Mouse (Mus musculus): ENCODE results near the gene Nsmce4a.
A peak's percentile ranks its signal among the peaks of the same experiment; 100 is the strongest.
"Not testable (repeated sequence)": the region's sequence is repeated elsewhere in the genome, so short reads cannot be mapped to it uniquely, and the experiment has no call there.

Nsmce4a gene

DNA sequence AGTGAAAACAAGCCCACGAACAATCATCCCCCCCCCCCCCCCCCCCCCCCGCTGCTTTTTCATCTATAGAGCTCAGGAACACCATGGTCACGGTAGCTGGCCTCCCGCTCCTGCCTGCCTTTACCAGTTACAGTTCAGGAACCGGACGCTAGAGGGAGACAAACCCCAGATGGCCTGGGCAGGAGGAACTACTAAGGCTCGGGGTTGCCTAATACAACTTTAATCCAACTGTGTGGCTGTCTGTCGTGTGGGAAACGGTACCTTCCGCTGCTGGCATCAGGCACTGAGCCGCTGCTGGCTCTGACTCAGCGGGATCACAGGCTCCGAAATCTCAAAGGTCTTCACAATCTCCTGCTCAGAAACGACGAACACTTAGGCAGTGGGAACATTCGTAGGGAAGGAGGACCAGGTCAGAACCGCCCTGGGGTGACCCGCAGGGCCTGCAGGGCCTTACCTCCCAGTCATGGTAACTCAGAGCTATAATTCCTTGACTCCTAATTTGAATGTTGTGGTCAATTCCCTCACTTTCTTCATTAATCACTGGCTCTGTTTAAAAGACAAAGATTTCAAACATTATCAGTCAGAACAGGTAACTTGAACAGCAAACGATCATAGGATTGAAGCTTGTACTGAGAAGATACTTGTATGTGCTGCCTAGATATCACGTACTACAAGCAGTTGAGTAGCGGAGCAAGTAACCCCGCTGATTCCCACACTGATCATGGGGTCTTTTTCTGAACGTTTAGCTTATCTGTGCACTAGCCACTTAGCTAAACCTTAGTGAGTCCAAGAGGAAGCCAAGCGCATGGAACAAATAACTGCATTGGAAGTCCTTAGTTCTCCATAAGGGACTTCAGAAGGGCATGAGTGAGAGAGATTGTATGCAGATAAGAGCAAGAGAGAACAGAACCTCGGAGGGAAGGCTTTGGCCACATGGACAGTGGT, 39.3 kb downstream of the Nsmce4a start:
- peak; percentile 74 for DNase-seq

DNA sequence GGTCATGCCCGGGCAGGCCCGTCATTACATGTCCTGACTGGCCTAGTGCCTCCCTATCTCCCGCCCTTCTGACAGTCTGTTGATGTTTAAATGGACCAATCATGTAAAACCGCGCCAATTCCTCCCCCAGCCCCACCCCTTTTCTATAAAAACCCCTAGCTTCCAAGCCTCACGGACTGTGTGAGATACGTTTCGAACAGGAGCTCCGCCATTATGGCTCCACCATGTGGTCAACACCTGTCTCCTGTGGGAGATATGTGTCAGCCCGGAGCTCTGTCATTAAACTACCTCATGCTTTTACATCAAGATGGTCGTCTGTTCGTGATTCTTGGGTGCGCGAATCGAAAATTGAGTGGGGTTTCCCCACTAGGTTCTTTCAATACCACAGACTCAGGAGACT, 41.8 kb downstream of the Nsmce4a start:
- not testable (repeated sequence) for DNase-seq

DNA sequence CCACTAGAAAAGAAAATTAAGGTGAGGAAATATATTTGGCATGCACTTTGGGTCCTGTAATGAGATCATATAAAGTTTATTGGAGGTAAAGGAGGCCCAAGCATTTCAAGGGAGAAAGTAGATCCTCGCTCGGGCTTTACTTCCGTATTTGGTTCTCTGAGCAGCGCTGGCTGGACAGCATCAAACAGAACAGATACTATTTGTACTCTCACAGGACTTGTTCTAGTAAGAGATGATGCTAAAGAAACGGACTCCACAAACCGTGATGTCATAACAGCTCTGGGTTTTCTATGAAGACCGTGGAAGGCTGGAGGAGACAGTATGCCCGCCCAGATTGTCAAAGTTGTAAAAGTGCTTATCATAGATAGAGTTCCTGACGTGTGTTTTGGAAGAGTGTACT, 45.6 kb downstream of the Nsmce4a start:
- no peak for DNase-seq

DNA sequence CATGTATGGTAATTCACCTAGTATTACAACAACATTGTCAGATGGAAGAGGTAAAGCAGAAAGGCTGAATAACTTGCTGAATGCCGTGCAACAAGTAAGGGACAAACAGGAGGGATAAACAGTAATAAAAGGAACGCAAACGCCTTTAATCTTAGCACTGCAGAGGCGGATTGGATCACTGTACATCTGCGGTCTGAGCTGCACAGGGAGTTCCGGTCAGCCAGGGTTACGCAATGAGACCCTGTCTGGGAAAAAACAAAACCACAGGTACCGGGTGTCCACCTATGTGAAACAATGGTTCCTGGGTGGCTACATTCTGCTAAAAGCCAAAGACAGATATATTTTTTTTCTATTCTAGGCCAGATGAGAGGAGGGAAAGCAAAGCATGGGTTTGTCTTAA, 49.5 kb downstream of the Nsmce4a start:
- no peak for DNase-seq

DNA sequence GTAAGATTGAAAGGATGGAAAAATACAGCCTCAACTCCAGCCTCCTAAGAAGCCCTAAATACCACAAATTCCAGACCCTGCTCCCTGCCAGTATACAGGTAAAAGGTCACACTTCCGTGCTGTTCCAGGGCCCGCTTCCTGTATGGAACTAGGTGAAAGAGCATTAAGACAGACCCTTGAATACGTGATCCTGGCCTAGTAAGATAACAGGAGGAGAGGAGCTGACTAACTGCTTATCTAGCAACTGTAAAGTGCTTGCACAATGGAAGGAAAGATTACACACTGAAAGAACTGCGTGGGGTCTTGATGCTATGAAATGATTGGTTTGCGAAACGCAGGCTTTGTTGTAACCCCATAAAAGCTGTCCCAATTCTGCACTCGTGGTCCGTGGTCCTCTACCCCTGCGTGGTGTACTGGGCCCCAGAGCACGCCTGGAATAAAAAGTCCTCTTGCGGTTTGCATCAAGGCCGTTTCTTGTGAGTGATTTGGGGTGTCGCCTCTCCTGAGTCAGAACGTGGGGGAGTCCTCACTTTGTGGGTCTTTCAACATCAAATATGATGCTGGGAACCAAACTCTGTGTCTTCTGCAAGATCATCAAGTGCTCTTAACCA, 52.0 kb downstream of the Nsmce4a start:
- no peak for DNase-seq

DNA sequence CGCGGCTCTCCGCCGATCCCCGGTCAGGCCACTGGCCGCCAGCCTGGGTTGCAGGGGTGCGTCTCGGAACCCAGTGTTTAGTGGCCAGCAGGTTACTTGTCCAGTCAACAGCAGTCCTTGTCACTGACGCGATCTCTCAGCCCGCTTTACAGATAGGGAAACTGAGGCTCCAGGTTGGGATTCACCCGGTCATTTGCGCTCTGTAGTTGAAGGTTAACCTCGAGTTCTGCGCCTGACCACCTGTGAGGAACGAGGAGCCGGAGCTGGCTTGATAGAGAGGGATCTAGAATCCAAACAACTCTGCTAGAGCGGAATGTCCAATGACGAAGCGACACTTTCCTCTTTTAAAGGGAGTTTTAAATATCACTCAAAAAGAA, 52.9 kb downstream of the Nsmce4a start, which contains the start of gene Ate1:
Gene Ate1 (minus strand): TSS at position 321 of the 377 bp plus-strand sequence.
- no peak for DNase-seq

DNA sequence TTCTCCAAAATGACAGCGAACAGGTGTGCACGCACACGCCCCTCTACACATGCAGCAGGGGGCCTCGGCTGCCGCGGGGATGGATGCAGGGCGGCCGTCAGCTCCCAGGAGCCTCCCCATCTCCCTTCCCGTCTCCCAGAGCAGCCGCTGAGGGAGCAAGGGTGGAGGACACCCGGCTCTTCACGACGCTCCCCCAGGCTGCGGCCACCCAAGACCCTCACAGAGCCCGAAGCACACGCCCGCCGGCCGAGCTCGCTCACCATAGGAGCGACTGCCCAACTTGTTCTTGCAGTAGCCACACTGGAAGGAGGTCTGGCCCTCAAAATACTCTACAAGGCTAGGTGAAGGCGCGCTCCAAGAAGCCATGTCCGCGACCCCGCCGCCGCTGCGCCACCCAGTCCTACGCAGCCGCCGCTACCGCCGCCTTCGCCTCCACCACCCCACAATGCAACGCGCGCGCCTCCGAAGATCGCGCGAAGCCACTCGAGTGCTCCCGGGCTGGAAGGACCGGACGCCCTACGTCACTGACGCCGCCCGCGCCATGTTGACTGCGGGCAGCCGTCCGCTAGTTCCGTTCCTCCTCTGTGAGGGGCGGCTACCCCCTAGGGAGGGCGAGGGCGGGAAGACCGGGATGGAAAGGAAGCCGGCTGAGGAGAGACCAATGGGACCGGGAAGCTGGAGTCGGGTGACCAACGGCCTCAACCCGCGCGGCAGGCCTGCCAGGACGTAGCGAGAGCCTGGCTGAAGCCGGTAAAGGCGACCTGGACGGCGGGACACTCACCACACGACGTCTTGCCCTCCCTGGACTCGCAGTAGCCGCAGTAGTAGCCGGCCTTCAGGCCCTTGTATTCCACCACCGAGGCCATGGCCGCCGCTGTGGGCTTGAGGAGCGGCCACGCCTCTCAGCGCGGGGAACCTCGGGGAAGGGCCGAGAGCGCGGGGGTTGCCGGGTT, 53.5 kb downstream of the Nsmce4a start:
- DNase-seq, result peak; percentile 97

DNA sequence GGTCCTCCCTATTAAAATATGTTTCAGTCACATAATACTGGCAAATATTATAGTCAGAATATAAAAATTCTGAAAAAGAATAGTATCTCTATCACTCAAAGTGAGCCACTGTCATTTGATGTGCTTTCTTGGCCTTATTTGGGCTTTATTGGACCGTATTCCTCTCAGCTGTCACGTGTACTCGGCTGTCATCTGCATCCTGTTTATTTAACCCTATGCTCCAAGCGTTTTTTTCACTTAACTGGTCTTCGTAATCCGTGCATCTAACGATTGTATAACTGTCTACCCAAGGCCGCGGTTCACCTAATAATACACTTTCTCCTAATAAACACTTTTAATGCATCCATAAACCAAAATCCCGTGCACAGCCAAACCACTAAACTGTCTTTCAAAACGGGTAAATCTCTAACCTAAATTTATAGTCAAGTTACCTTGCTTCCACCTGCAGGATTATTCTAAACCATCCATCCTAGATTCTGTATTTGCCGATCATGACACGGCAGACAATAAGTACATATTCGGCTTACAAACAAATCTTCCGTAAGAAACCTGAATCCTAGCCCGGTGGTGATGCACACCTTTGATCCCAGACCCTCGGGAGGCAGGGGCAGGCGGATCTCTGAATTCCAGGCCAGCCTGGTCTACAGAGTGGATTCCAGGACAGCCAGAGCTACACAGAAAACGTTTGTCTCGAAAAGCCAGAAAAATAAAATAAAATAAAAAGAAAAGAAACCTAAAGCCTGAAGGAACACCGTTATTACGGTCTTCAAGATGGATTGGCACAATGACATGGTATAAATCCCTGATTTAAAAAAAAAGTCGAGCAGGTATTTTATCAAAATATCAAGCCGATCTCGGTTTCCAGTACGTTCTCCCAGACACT, 54.5 kb downstream of the Nsmce4a start:
- DNase-seq, result no peak

DNA sequence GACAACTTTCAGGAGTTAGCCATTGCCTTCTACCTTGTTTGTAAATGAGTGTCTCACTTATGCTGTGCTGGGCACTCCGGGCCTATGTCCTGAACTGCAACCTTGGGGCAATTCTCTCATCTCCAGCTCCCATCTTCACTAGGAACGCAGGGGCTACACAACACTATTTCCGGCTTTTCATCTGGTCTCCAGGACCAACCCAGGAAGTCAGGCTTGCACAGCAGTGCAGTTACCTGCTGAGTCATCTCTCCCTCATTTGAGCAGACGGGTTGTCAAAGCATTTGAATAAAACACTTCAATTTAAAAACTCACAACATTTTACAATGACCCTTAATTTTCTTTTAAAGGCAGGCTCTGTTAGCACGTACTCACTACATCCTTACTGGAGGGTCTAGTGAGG, 62.7 kb downstream of the Nsmce4a start:
- DNase-seq, result no peak

DNA sequence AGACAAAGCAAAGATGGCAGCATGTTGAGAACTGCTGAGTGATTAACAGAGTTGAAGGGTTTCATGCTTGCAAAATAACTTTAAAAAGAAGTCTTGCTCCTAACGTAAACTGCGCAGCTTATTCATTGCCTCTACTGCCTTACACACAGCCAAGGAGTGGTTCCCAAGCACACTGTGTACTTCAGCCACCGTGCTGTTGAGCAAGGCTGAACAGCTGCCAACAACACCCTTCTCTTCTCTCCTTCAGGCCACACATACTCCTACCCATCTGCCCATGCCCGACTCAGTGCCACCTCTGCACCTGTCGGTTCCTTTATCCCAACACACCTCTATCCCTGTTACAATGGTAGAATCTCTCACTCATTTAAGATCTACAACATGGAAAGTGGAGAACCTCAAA, 69.9 kb downstream of the Nsmce4a start:
- no peak for DNase-seq

DNA sequence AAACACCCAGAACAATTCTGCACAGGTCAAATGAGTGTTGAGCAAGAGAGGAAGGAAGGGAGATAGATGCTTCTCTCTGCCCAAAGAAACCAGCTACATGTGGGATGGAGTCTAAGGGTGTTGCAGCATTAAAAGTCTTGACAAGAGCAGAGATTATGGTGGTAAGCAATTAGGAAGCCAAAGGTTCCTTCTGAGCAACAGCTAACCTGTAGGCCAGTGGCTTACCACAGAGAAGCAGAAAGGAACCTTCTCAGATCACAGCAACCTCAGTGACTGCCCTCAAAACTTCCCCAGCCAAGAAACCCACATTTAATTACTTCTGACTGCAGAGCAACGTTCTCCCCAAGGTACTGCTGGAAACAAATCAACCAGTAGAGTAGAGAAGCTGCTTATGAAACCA, 71.4 kb downstream of the Nsmce4a start:
- DNase-seq, result no peak

DNA sequence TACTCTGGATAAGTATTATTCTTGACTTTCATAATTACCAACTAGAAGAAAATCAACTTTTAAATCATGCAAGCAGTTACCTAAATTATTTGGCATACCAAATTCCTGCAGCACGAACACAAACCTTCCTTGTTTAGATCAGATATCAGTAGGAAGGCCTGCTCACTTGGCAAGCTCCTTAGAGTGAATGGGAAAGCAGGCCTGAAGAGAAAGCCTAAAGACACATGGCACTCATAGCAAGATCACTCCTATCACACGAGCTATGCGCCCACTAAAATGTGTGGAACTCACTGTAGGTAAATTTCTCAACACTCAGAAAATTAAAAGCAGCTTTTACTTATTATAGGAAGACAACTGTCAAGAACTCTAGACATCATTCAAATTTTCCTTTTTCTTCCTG, 79.6 kb downstream of the Nsmce4a start:
- DNase-seq, result no peak

DNA sequence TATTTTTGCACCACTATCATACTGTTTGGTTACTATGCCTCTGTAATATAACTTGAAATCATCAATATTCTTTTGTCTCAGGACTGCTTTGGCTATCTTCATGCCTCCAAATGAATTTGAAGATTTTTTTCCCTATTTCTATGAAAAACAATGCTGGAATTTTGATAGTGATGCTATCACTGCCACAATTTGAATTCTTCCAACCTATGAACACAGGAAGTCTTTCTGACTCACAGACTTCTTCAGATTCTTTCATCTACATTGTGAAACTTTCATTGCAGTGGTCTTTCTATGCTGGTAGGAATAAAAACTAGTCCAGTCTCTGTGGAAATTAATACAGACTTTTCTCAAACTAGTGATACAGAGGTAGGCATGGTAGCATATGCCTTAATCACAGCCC, 80.9 kb downstream of the Nsmce4a start:
- DNase-seq, result no peak
